Mouse (Mus musculus): ENCODE results near the gene Kcnk2.

Gene Kcnk2

DNA sequence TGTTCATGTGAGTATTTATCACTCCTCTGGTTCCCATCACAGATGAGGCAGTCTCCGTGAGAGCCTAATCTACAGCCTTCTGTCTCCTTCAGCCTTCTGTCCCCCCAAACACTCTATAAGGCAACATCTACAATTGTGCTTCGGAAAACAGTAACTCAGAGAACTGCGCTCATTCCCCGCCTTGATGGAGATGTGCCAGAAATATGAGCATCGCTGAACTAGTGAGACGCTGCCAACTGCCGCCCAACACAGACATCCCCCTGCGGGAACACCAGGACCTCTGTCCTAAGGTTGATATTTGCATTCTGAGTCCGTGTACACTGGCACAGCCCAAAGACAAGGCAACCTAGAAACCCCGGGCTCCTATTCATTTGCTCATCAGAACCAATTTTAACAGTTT lies 183.0 kb downstream of the Kcnk2 start:
- DNase-seq (ENCODE audit: low spot score in 2 of 2): peak in 1 of 2 experiments; percentile 47

DNA sequence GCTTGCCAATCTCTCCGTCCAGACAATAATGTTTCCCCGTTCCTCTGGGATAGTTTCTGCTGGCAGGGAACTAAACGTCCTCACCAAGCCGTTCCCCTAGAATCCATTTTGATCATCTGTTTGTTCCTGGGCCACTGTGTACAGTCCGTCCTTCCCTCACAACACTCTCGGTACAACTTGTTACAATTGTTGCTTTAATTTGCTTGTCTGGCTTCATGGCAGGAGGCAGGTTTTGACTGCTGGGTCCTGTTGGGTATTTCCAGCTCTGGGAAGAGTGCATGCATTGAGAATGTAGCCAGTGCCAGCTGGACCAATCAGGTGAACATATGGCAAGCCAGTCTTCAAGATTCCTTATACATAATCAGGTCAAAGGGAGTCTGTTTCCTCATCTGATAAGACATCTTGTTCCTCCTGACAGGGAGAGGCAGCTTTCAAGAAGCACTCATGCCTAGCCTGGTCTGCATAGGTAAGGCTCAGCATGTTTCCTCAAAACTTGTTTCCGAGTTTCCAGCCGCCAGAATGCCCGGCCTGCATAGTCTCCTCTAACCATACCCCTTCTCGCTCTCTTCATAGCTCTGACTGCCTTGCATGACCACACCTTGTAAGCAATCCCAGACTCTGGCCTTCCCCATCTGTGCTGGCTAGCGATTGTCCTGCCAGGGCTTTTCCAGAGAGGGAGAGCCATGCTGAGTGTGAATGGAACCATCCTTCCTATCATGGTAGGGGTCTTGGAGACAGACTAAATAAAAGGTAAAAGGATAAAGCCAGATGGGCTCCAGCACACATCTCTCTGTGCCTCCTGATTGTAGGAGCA lies 184.1 kb downstream of the Kcnk2 start:
- DNase-seq (ENCODE audit: low spot score in 2 of 2): peak in 1 of 2 experiments; percentile 34

DNA sequence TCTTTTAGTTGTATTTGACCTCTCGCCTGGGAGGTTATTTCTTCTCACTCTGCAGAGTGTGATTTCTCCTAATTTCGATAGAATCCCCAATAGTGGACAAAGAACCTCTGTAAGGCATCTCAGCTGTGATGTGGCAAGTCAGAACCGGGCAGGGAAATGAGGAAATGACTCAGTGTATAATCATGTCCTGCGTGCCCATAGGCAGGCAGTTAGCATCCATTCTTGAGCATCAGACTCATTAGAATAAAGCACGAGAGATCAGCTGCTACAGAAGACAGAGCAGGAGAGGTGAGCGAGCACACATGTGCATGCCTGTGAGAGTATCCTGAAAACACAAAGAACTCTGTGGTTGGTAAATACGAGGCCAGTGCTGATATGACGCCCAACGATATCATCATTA lies 186.9 kb downstream of the Kcnk2 start:
- DNase-seq (ENCODE audit: low spot score in 2 of 2): no peak

DNA sequence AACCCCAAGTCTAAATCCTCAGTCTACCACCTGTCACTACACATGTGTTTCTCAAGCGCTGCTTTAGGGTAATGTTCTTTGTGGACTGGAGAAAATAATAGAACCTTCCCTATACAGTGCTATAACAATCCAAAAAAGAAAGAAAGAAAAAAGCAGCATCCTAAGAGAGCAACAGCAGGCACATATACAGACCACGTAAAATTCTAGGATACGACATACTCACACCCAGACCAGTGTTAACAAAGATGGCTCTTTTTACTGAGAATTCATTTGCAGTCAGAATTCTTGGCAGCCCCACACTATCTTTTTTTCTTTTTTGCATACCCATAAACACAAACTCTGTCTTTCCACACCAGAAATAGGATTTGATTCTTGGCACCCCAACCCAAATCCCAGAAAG lies 187.6 kb downstream of the Kcnk2 start:
- no peak for DNase-seq (ENCODE audit: low spot score in 2 of 2)

DNA sequence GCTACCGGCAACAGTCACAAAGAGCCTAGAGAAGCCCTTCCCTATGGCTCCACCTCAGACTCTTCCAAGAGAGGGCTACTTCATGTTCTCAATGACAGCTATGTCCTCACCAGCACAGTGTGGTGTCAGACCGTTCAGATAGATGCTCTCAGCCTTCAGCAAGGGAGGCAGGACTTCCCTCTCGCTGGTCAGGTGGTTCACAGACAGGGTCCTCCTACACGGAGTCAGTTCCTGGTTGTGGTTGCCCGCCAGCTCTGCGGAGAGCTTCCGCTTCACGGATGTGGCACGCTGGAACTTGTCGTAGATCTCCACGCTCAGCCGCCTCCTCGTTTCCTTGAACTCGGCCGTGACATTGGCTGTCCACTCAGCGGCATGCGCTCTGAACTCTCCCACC lies 192.4 kb downstream of the Kcnk2 start:
- DNase-seq (ENCODE audit: low spot score in 2 of 2): no peak

DNA sequence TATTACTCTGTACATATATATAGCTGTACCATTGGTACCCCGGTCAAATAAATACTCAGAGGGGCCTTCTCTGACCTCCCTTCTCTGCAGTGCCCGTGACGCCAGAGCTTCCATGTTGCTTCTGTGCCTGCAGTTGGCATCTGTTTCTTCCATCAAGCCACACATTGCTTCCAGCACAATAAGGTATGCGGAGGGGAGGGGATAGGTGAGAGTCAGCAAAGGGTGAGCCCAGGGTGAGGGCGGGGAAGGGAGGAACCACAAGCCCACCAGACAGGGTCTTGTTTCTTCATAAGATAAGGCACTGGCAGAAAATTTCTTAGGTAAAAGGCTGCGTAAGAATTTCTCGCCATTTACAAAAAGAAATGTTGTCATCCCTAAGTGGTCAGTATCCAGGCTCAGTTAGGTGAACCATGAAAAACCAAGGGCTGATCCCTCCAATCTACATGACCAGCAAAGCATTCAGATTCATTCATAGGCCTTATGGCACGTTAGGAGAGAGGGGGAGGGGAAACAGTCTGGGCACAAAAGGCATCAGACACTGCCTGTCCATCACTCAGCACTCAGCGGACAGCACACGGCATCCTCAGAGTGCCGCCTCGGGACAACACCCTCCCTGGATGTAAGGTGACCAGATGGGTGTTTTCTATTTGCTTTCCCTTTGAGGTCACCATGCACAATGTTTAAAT lies 192.9 kb downstream of the Kcnk2 start:
- DNase-seq (ENCODE audit: low spot score in 2 of 2): no peak

DNA sequence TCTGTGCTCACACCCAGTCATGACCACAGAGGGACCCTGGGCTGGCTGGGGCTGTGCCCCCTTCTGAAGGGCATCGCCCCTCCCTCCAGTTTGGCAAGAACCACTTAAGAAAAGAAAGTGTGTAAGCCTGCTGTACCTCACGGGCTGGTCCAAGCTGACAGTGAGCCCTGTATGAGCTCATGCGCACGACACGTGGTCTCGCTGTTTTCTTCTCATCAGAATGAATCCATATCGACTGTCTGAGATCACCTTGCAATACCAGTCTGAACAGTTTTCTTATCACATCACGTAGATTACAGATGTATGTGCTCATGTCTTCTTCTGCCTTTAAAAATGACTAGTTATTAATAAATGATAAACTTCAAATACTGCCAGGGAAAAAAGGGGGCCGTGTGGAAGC lies 193.5 kb downstream of the Kcnk2 start:
- no peak for DNase-seq (ENCODE audit: low spot score in 2 of 2)

DNA sequence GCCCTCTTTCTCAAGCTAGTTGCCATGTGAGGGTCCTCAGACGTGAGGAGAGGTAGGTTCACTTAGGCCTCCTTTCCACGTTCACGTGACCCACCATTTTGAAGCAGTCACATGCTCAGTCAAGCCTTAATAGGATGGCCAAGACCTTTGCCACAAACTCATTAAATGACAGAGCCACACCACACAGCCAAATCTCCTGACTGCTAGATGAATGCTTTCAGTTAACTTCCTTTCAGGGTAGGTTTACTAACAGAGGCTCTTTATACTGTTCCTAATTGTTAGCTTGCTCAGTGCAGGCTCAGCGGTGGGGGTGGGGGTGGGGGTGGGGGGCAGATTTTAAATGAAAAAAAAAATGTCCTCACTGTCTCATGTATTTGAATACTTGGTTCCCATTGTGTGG lies 206.3 kb downstream of the Kcnk2 start:
- no peak for DNase-seq (ENCODE audit: low spot score in 2 of 2)

DNA sequence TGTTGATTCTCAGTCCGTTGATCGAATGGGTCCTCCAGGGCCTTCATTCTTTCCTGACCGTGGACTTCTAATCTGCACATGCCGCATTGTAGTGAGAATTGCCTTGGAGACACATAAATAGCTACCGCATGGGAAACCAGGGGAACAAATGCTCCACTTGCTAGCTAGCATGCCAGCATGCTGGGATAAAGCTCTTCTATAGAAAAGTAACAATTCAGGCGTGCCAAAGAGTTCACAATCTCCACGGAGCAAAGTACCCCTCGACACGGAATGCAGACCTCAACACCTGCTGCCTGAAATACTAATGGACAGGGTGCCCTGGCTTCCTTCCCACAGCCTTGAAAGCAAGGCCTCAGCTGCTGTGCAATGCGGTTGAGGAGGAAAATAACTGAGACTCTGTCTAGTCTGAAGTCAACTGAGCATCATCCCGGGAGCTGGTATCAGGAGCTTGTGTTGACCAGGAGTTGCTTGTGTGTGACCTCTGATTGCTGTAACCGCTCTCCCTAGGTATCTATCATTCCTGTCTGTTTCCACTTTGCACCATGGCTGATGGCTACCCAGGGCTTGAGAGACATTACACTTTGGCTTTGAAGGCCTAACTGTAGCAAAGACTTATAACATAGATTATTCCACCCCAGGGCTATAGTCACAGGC lies 214.2 kb downstream of the Kcnk2 start:
- DNase-seq (ENCODE audit: low spot score in 2 of 2): peak; percentile 25 to 50

DNA sequence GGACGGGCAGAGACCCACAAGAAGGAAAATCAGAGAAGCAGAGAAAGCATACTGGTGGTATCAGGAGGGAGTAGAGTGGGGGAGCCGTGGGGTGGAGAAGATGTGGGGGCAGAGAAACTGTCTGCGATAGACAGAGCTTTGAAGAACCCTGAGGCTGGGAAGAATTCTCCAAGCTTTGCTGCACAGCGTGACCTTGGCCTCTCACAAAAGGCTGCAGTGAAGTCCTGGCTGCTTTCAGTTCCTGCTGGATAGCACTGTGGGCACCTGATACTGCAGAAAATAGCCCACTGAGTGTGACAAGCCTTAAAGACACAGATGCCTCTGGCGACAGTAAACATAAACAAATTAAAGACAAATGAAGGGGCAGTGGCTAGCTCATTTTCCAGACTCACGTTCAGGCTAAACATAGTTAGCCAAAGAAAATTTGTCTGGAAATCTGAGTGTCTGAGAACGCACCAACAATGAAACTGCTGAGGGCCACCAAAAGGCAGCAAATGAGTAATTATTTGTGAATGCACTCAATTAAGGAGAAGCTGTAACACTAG lies 216.8 kb downstream of the Kcnk2 start:
- no peak for DNase-seq (ENCODE audit: low spot score in 2 of 2)

DNA sequence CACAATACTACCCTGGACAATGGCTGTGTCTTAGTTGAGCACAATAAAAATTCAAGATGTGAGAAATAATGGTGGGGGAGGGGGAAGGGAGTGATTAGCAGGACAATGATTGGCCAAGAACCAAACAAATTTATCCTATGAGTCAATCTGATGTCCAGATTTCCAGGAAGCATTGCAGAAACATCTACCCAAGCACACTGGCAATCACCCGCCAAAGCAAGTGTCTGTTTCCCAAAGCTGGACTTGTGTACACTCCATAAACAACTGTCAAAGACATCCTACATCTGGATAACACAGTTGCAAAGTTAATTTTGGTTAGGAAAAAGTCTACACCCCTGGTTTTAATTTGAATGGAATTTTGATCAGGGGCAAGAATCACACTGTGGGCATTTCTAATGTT lies 224.3 kb downstream of the Kcnk2 start:
- no peak for DNase-seq (ENCODE audit: low spot score in 2 of 2)

DNA sequence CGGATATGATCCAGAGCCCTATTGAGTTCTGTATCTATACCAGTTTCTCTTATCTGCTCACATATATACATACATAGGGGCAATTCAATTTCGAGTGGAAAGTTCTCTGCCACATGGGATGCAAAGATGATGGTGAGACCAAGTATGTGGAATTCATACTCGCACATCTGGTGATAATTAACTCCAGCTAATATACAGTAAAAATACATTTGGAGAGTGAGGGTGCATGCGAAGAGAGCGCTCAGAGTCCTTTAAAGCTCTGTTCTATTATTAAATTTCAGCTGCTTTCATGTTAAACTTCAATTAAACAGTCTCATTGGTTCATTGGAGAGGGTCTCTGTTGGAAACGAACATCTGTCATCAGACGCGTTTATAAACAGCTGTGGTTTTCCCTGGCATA lies 228.6 kb downstream of the Kcnk2 start:
- DNase-seq (ENCODE audit: low spot score in 2 of 2): no peak

DNA sequence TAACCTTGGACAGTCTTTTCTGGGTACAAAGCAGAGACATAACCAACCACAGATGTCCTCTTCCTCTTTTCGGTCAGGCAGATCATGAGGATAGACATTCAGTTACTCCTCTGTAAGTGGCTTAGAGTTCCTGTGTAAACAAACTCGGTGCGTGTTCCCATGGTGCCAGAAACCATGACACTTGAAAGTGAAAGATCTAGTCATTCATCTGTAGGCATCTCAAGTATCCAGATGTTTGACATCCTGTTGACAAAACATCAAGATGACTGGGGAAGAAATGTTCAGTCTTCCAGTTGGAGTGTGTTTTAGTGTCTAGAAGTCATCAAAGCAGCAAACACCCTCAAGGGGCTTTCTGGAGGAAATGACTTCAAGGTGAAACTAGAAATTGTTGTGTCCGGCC lies 230.9 kb downstream of the Kcnk2 start:
- DNase-seq (ENCODE audit: low spot score in 2 of 2): no peak

DNA sequence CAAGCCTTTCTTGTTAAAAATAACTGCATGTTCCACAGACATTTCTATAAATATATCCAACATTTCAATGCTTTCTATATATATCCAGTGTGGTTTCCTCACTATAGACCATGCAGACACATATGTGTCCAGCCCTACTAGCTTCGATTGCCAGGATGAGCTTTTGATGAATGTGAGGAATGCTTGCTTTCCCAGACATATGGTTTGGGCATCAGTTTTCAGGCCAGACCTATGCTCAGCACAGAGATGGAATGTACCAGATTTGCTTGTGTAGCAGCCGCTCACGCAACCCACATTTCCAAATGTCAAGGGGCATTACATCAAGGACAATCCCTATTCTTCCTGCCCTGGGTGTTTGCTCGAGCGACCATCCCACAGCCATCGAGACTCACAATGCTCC lies 236.3 kb downstream of the Kcnk2 start:
- DNase-seq (ENCODE audit: low spot score in 2 of 2): no peak

DNA sequence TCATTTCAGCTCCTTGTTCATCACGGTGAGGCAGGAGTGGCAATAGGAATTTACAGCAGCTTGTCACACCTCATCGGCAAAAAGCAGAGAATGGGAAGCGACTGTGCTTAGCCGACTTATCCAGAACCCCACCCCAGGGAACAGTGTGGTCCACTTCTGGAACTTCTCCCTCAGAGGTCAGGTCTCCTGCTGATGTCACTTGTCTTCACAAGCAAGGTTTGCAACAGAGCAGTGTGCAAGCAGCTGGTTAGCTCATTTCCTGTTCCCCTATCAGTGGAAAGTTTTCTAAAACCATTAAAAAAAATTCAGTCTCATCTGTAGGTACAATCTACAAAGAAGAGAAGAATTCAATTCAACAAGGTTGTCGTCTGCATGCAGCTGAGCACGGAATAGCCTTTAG lies 236.9 kb downstream of the Kcnk2 start:
- no peak for DNase-seq (ENCODE audit: low spot score in 2 of 2)

DNA sequence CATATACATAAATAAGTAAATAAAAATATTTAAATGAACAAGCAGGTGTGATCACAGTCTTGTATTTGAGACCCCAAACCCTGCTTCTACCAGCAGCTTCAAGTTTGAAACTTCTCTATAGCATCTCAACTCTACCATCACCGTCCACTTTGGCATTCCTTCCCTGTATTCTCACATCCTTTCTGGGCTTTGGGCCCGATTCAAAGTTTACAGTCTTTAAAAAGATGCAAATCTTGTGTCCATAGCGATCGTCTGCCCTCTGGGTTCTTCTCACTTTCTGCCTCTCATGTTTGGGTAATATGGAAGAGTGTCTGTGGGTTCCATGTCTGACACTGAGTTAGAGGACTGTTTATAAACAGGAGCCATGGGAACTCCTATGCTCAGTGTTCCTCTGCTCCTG lies 237.4 kb downstream of the Kcnk2 start:
- no peak for DNase-seq (ENCODE audit: low spot score in 2 of 2)

DNA sequence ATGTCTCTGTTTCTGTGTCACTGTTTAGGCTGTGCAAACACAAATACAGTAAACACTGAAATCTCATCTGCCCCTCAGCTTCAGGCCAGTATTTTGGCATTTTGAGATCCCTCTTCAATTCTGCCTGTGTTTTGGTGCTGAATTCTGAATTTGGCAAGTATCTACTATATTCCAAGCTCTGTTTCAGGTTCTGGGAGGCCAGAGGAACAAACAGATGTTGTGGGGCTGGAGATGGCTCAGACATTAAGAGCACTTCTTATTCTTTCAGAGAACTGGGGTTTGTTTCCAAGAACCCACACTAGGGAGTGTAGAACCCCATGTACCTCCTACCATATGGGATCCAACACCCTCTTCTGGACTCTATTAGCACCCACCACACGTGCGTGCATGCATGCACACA lies 237.8 kb downstream of the Kcnk2 start:
- DNase-seq (ENCODE audit: low spot score in 2 of 2): no peak

Measured in right cerebral cortex, adult 2 months (tissue).